Mouse (Mus musculus) liver, postnatal 0 days (tissue): ENCODE data around the gene Ltv1.

ENCODE experiments used
- CTCF ChIP-seq: sonication (generic); IDR thresholded peaks from 2 replicates; pipeline ENCODE4 v1.5.1; 2016; ENCODE audit warnings: antibody characterized with exemption, low read depth
- EP300 ChIP-seq: IDR thresholded peaks from 2 replicates; pipeline ENCODE4 v1.6.1; 2016; ENCODE audit warnings: antibody characterized with exemption, low read depth, mild to moderate bottlenecking

DNA sequence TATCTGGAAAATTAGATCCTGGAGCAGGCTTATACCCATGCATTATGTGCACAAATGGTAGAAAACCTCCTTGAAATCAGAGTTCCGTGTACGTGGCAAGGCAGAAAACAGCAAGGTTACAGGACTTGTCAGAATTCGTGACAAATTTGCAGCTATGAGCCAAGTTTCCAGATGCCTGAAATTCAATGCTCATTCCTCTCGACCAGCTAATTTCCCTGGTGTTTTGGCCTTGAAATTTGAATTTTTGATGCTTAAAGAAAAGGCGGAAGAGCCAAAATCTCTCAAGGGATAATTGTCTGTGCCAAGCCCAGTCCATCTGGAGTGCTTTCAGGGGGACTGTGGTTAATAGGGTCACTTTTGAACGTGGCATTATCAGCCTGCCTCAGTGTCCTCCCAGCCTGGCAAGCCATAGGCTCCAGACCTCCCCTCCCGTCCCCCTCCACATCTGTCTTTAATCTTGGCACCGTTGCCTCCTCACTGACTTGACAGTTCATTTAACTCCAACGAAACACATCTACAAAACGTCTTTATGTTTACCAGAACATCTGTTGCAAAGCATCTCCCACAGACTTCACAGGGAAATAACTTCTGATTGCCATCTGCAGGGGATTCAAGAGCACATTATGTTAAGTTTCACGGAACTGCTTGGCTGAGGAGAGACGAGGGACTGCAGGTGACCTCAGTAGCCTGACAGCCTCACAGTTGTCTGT is 22.1 kb downstream of the Ltv1 start:
- TF ChIP-seq CTCF (no peak), EP300 (no peak)
